Mouse (Mus musculus) frontal cortex, postnatal 10 days (tissue): ENCODE results near the gene Phf12.

ENCODE experiments used
- DNase-seq, 2 experiments: peaks; one replicate each; pipeline ENCODE4 v3.0.0; 2022; ENCODE audit warnings: low spot score in 2 of 2, mixed read lengths in 1 of 2

Gene Phf12

DNA sequence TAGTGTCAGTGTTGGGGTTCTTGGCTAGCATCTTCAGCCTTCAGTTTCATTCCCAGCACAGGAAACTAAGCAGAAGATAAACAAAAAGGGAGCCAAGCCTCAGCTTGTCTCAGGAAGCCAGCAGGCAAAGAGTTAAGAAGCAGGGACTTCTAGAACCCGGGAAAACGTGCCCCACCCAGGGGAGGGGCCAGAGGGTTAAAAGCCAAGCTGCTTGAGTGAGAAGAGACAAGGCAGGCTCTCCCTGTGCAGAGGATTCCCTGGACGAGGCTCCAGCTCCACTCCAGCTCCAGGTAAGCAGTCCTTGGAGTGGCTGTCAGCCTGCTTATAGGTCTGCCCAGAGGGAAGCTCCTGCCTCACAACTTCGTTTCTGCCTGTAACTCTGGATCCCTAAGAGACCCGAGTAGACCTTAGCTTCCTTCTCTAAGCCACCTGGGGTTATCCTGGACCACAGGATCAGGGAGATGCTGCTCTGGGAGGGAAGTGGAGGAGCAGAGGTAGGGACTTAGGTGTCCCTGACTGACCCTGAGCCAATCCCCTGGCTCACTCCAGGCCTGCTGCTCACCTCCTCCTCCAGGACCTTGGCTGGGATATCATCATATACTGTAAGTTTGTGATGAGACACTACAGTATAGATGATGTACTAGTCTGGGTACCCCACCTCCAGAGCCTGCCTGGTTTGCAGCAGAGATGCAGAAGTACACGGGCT is 90.0 kb downstream of the Phf12 start:
- no peak for DNase-seq

DNA sequence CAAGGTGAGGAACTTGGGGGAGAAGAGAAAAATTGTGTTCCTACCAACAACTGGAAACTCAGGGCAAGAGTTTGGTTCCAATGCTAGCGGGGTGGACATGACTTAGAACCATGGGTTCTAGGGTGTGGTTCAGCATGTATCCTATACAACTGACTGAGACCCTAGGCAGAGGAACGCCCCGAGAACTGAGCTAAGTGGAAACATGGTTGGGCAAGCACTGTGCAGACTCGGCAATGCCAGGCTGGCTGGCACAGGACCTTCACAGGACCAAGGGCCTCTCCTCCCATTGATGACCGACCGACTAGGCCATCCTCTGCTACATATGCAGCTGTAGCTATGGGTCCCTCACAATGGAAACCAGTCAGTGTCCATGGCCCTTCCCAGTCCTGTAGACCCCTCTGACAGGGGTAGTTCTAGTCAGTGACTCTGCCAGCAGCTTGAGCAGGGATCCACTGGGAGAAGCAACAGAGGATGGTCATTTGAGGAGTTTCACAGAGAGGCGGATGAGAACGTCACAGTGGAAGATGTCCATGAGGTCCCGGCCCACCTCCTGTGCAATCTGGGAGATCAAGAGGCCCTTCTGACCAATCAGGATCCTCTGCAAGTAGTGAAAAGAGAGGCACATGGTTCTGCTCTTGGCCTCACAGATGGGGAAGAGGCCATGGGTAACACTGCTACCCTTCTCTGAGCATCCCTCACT is 91.2 kb downstream of the Phf12 start:
- no peak for DNase-seq

DNA sequence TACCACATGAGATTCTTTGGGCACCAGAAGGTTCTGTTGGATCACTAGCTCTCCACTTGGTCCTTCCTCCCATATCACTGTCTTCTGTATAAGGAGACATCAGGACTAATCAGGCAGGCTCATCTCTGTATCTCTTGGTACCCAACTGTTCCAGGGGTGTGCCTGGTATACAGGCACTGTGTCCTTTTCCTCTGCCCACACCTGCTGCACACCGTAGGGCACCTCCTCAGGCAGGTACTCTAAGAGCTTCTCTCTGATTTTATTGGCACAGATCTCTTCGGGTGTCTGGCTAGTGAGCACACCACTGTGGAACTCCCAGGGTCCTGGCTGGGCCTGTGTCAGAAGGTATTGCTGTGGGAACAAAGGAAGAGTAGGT is 91.7 kb downstream of the Phf12 start:
- DNase-seq: no peak

DNA sequence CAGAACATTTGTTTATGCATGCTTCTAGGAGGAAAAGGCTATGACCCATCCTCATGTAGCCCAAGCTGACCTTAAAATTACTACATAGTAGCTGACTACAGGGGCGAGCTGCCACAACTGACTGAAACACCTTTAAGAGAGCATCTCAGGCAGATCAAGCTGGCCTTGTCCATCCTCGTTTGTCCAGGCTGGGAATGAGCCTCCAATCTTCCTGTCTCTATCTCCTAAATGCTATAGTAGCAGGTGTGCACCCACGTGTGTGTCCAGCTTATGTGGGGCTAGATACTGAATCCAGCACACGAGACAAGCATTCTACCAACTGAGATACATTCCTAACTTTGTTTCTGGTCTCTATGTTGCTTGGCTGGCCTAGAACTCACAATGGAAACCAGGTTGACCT is 92.1 kb downstream of the Phf12 start:
- DNase-seq: no peak
